Mouse (Mus musculus) hindbrain, embryonic 10.5 days (tissue): Measurements from ENCODE around the gene AI481877. TPM values are rescaled to one million over a fixed set of nuclear protein-coding genes. Genes with fewer than 3 reads are reported as not detected.

Experiments
- DNase-seq: peaks from one replicate; pipeline ENCODE4 v3.0.0-alpha.2; 2017; ENCODE audit warnings: low spot score
- H3K27ac ChIP-seq: fragments of 300-500 bp; sonication (generic); 2 replicates; pipeline ENCODE4 v1.5.1; 2016; ENCODE audit warnings: mild to moderate bottlenecking, moderate library complexity
- H3K27me3 ChIP-seq: fragments of 300-500 bp; sonication (generic); 2 replicates; pipeline ENCODE4 v1.6.1; 2016; ENCODE audit warnings: mild to moderate bottlenecking; ENCODE audit not compliant: poor library complexity, insufficient read depth, severe bottlenecking
- H3K36me3 ChIP-seq: fragments of 300-500 bp; sonication (generic); 2 replicates; pipeline ENCODE4 v1.6.1; 2016; ENCODE audit warnings: mild to moderate bottlenecking, moderate library complexity
- H3K4me1 ChIP-seq: fragments of 300-500 bp; sonication (generic); replicated peaks from 2 replicates; pipeline ENCODE4 v1.6.1; 2016; ENCODE audit warnings: mild to moderate bottlenecking
- H3K4me3 ChIP-seq: fragments of 300-500 bp; sonication (generic); 2 replicates; pipeline ENCODE4 v1.5.1; 2016; ENCODE audit warnings: mild to moderate bottlenecking, moderate library complexity
- H3K9me3 ChIP-seq: fragments of 300-500 bp; sonication (generic); 2 replicates; pipeline ENCODE4 v1.6.1; 2016; ENCODE audit warnings: mild to moderate bottlenecking, moderate library complexity
- WGBS: fragments of 180-500 bp; shearing (Covaris S2); methylation state at CpG from one replicate; pipeline ENCODE4 v1.1.7; 2016; 5-methylcytosine and 5-hydroxymethylcytosine counted together
- polyA plus RNA-seq: library from polyadenylated mRNA; unstranded; fragments of >200 nt; fragmentation: Nextera tagmentation; extraction: Ambion mirVana; gene quantifications from 2 replicates; pipeline ENCODE4 v1.2.1, GENCODE M21; 2016

The AI481877 gene
- polyA plus RNA-seq, 1 experiment from 2014 or later, result not detected

GRCm38 (mm10) chr4:59164034-59164433 lies 25.3 kb upstream of the AI481877 start:
- H3K27ac ChIP-seq, result no peak overlapping the region
- H3K4me1 ChIP-seq, result no peaks in the 10 kb centered on the region
- no peaks in the 10 kb centered on the region for H3K27me3 ChIP-seq
- DNase-seq, result no peak
- H3K36me3 ChIP-seq, result no peaks in the 10 kb centered on the region
- no peak overlapping the region for H3K4me3 ChIP-seq
- WGBS, result 87% methylated on average over 2 of the region's 2 CpGs
- H3K9me3 ChIP-seq, result no peaks in the 10 kb centered on the region

- DNase-seq, result no peak
- no peaks in the 10 kb centered on the region for H3K4me1 ChIP-seq
- H3K36me3 ChIP-seq, result no peaks in the 10 kb centered on the region
- no peaks in the 10 kb centered on the region for H3K27me3 ChIP-seq
- whole genome bisulfite sequencing, result 79% methylated on average over 8 of the region's 8 CpGs
- H3K9me3 ChIP-seq, result no peaks in the 10 kb centered on the region
- H3K4me3 ChIP-seq, result no peak overlapping the region
- H3K27ac ChIP-seq, result no peak overlapping the region
These were observed 22.3 kb upstream of the AI481877 start for GRCm38 (mm10) chr4:59160959-59161670.

GRCm38 (mm10) chr4:59160289-59160688 lies 21.5 kb upstream of the AI481877 start:
- Histone ChIP-seq H3K4me3 (no peak overlapping the region), H3K4me1 (no peaks in the 10 kb centered on the region), H3K9me3 (no peaks in the 10 kb centered on the region), H3K36me3 (no peaks in the 10 kb centered on the region), H3K27me3 (no peaks in the 10 kb centered on the region), H3K27ac (no peak overlapping the region)
- DNase-seq, result no peak
- WGBS, result 95% methylated on average over 5 of the region's 5 CpGs

- Histone ChIP-seq H3K9me3 (no peaks in the 10 kb centered on the region), H3K27me3 (no peaks in the 10 kb centered on the region), H3K27ac (no peak overlapping the region), H3K4me3 (no peak overlapping the region), H3K36me3 (no peaks in the 10 kb centered on the region), H3K4me1 (no peaks in the 10 kb centered on the region)
- DNase-seq, result no peak
- 81% methylated on average over 2 of the region's 2 CpGs for WGBS
These were observed 18.9 kb upstream of the AI481877 start for GRCm38 (mm10) chr4:59157654-59158053.

- no peak for DNase-seq
- Histone ChIP-seq H3K9me3 (no peaks in the 10 kb centered on the region), H3K27me3 (no peaks in the 10 kb centered on the region), H3K4me1 (no peaks in the 10 kb centered on the region), H3K4me3 (no peak overlapping the region), H3K36me3 (no peaks in the 10 kb centered on the region), H3K27ac (no peak overlapping the region)
- 78% methylated on average over 7 of the region's 7 CpGs for WGBS
These were observed 18.3 kb upstream of the AI481877 start for GRCm38 (mm10) chr4:59156897-59157592.

- DNase-seq, result no peak
- 76% methylated on average over 1 of the region's 1 CpGs for WGBS
- Histone ChIP-seq H3K4me3 (no peak overlapping the region), H3K36me3 (no peaks in the 10 kb centered on the region), H3K4me1 (no peaks in the 10 kb centered on the region), H3K27me3 (no peaks in the 10 kb centered on the region), H3K9me3 (no peaks in the 10 kb centered on the region), H3K27ac (no peak overlapping the region)
These were observed 13.2 kb upstream of the AI481877 start for GRCm38 (mm10) chr4:59151953-59152352.

GRCm38 (mm10) chr4:59150907-59151306 lies 12.1 kb upstream of the AI481877 start:
- no peaks in the 10 kb centered on the region for H3K4me1 ChIP-seq
- H3K36me3 ChIP-seq, result no peaks in the 10 kb centered on the region
- no peak for DNase-seq
- H3K9me3 ChIP-seq, result no peaks in the 10 kb centered on the region
- WGBS, result 87% methylated on average over 5 of the region's 5 CpGs
- H3K27ac ChIP-seq, result no peak overlapping the region
- no peaks in the 10 kb centered on the region for H3K27me3 ChIP-seq
- H3K4me3 ChIP-seq, result no peak overlapping the region

- Histone ChIP-seq H3K4me1 (no peaks in the 10 kb centered on the region), H3K27me3 (no peaks in the 10 kb centered on the region), H3K36me3 (no peaks in the 10 kb centered on the region), H3K4me3 (no peak overlapping the region), H3K27ac (no peak overlapping the region), H3K9me3 (no peaks in the 10 kb centered on the region)
- DNase-seq, result no peak
- 87% methylated on average over 5 of the region's 5 CpGs for WGBS
These were observed 10.3 kb upstream of the AI481877 start for GRCm38 (mm10) chr4:59149043-59149442.

GRCm38 (mm10) chr4:59128935-59129334 lies 9.8 kb downstream of the AI481877 start:
- Histone ChIP-seq H3K9me3 (no peaks in the 10 kb centered on the region), H3K27ac (no peak overlapping the region), H3K4me3 (no peak overlapping the region), H3K36me3 (no peaks in the 10 kb centered on the region), H3K27me3 (no peaks in the 10 kb centered on the region), H3K4me1 (no peaks in the 10 kb centered on the region)
- DNase-seq, result no peak
- 86% methylated on average over 4 of the region's 4 CpGs for WGBS

- Histone ChIP-seq H3K36me3 (no peaks in the 10 kb centered on the region), H3K4me1 (no peaks in the 10 kb centered on the region), H3K4me3 (no peak overlapping the region), H3K9me3 (no peaks in the 10 kb centered on the region), H3K27ac (no peak overlapping the region), H3K27me3 (no peaks in the 10 kb centered on the region)
- WGBS, result 85% methylated on average over 1 of the region's 1 CpGs
- no peak for DNase-seq
These were observed 13.7 kb downstream of the AI481877 start for GRCm38 (mm10) chr4:59125053-59125452.

- Histone ChIP-seq H3K27ac (no peak overlapping the region), H3K36me3 (no peaks in the 10 kb centered on the region), H3K4me3 (no peak overlapping the region), H3K4me1 (no peaks in the 10 kb centered on the region), H3K9me3 (no peaks in the 10 kb centered on the region), H3K27me3 (no peaks in the 10 kb centered on the region)
- no peak for DNase-seq
These were observed 15.2 kb downstream of the AI481877 start for GRCm38 (mm10) chr4:59123557-59123956.

GRCm38 (mm10) chr4:59117644-59118495 lies 20.9 kb downstream of the AI481877 start:
- no peaks in the 10 kb centered on the region for H3K36me3 ChIP-seq
- H3K9me3 ChIP-seq, result no peaks in the 10 kb centered on the region
- H3K4me1 ChIP-seq, result no peaks in the 10 kb centered on the region
- 94% methylated on average over 24 of the region's 24 CpGs for WGBS
- H3K27me3 ChIP-seq, result no peaks in the 10 kb centered on the region
- no peak for DNase-seq
- H3K4me3 ChIP-seq, result no peak overlapping the region
- no peak overlapping the region for H3K27ac ChIP-seq

GRCm38 (mm10) chr4:59108721-59109120 lies 30.1 kb downstream of the AI481877 start:
- no peaks in the 10 kb centered on the region for H3K9me3 ChIP-seq
- H3K4me3 ChIP-seq, result no peak overlapping the region
- DNase-seq, result no peak
- no peaks in the 10 kb centered on the region for H3K4me1 ChIP-seq
- H3K36me3 ChIP-seq, result no peaks in the 10 kb centered on the region
- no peaks in the 10 kb centered on the region for H3K27me3 ChIP-seq
- no peak overlapping the region for H3K27ac ChIP-seq
- WGBS, result 81% methylated on average over 4 of the region's 4 CpGs
